Mouse (Mus musculus): ENCODE data around the gene Pi4kb. TPM values are rescaled to one million over a fixed set of nuclear protein-coding genes. Genes with fewer than 3 reads are reported as not detected.

Pi4kb gene
- polyA plus RNA-seq, 1 experiment from 2014 or later, result 25.7 TPM

- H3K27ac ChIP-seq (ENCODE audit: low read depth, low read length), result no peak overlapping the region
- ATAC-seq (ENCODE audit: low FRiP score, low TSS enrichment), result no peak
- H3K4me2 ChIP-seq (replicated peaks; ENCODE audit: low read depth, low read length), result no peak overlapping the region
- no peaks in the 10 kb centered on the region for H3K9me3 ChIP-seq (ENCODE audit: control insufficient read depth, low read length)
- H3K27me3 ChIP-seq (ENCODE audit: control insufficient read depth, insufficient read depth, low read length), result no peaks in the 10 kb centered on the region
- no peak overlapping the region for H3K4me3 ChIP-seq (ENCODE audit: low read length)
- 89% methylated on average over 3 of the region's 3 CpGs for WGBS
- H3K9ac ChIP-seq (ENCODE audit: low read depth, low read length), result no peak overlapping the region
- H3K4me1 ChIP-seq (ENCODE audit: control insufficient read depth, insufficient read depth, low read length), result no peaks in the 10 kb centered on the region
- H3K36me3 ChIP-seq (ENCODE audit: control insufficient read depth, insufficient read depth, low read length), result peaks cover 91% of the 10 kb centered on the region
Observed at GRCm38 (mm10) chr3:95005651-95006050, 31.1 kb downstream of the Pi4kb start.

- no peaks in the 10 kb centered on the region for H3K4me1 ChIP-seq (ENCODE audit: control insufficient read depth, insufficient read depth, low read length)
- ATAC-seq (ENCODE audit: low FRiP score, low TSS enrichment), result no peak
- H3K36me3 ChIP-seq (ENCODE audit: control insufficient read depth, insufficient read depth, low read length), result peaks cover 91% of the 10 kb centered on the region
- H3K27ac ChIP-seq (ENCODE audit: low read depth, low read length), result no peak overlapping the region
- no peaks in the 10 kb centered on the region for H3K27me3 ChIP-seq (ENCODE audit: control insufficient read depth, insufficient read depth, low read length)
- no peak overlapping the region for H3K4me3 ChIP-seq (ENCODE audit: low read length)
- WGBS, result 86% methylated on average over 9 of the region's 9 CpGs
- H3K4me2 ChIP-seq (replicated peaks; ENCODE audit: low read depth, low read length), result no peak overlapping the region
- no peaks in the 10 kb centered on the region for H3K9me3 ChIP-seq (ENCODE audit: control insufficient read depth, low read length)
- 0 out of 2 replicates have a peak overlapping the region, but pooled peaks have one; percentile 23 for H3K9ac ChIP-seq (ENCODE audit: low read depth, low read length)
Observed at GRCm38 (mm10) chr3:95007706-95008105, 33.2 kb downstream of the Pi4kb start.

GRCm38 (mm10) chr3:95010396-95010795, 35.9 kb downstream of the Pi4kb start:
- H3K4me1 ChIP-seq (ENCODE audit: control insufficient read depth, insufficient read depth, low read length), result peaks cover 12% of the 10 kb centered on the region
- no peaks in the 10 kb centered on the region for H3K9me3 ChIP-seq (ENCODE audit: control insufficient read depth, low read length)
- H3K27me3 ChIP-seq (ENCODE audit: control insufficient read depth, insufficient read depth, low read length), result no peaks in the 10 kb centered on the region
- H3K9ac ChIP-seq (ENCODE audit: low read depth, low read length), result no peak overlapping the region
- ATAC-seq (ENCODE audit: low FRiP score, low TSS enrichment), result no peak
- H3K4me2 ChIP-seq (replicated peaks; ENCODE audit: low read depth, low read length), result no peak overlapping the region
- H3K36me3 ChIP-seq (ENCODE audit: control insufficient read depth, insufficient read depth, low read length), result peaks cover 70% of the 10 kb centered on the region
- WGBS, result 85% methylated on average over 7 of the region's 7 CpGs
- no peak overlapping the region for H3K4me3 ChIP-seq (ENCODE audit: low read length)
- H3K27ac ChIP-seq (ENCODE audit: low read depth, low read length), result no peak overlapping the region

GRCm38 (mm10) chr3:95012982-95013381, 38.5 kb downstream of the Pi4kb start:
- Histone ChIP-seq H3K4me1 (ENCODE audit: control insufficient read depth, insufficient read depth, low read length) (peaks cover 18% of the 10 kb centered on the region), H3K36me3 (ENCODE audit: control insufficient read depth, insufficient read depth, low read length) (peaks cover 45% of the 10 kb centered on the region), H3K27me3 (ENCODE audit: control insufficient read depth, insufficient read depth, low read length) (no peaks in the 10 kb centered on the region), H3K27ac (ENCODE audit: low read depth, low read length) (no peak overlapping the region), H3K4me2 (replicated peaks; ENCODE audit: low read depth, low read length) (no peak overlapping the region), H3K9ac (ENCODE audit: low read depth, low read length) (peak overlapping the region; percentile 82; the same call in 1 of the 2 replicates), H3K9me3 (ENCODE audit: control insufficient read depth, low read length) (no peaks in the 10 kb centered on the region), H3K4me3 (ENCODE audit: low read length) (peak overlapping the region; percentile 68; the same call in 1 of the 2 replicates)
- no peak for ATAC-seq (ENCODE audit: low FRiP score, low TSS enrichment)
- WGBS, result 79% methylated on average over 3 of the region's 3 CpGs

DNA sequence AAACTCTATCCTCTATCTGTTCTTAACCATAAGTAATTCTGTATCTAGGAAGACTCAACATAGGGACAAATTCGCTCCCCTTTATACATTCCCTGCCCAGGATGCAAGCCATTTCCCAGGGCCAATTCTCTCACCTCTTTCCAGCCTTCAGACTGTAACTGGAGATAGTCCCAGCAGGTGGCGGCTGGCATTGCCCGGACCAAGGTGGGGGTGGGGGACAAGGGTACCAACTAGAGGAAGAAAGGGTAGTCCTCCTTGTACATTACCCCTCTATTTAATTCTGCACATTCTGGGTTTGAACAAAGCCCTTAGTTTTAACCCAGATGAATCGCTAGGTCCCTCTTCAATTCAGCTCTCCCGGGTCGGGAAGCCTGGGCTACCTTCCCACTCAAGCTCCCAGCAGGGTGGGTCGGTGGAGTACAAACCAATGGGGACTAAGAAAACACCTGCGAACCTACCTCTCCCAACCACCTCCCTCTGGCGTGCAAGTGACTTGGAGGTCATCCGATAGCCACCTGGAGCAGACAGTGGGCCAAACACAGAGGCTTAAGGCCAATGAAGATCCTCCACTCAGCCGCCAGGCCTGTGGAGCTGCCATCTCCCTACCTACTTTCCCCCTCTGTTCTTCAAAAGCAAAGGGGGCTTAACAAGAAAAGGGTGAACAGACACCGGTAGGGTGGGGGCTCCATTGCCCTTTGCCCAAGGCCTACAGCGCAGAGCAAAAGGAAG, 39.3 kb downstream of the Pi4kb start:
- Histone ChIP-seq H3K27me3 (ENCODE audit: control insufficient read depth, insufficient read depth, low read length) (no peaks in the 10 kb centered on the region), H3K27ac (ENCODE audit: low read depth, low read length) (peak overlapping the region; percentile 33; the same call in 1 of the 2 replicates), H3K4me2 (replicated peaks; ENCODE audit: low read depth, low read length) (peak overlapping the region; percentile 92), H3K36me3 (ENCODE audit: control insufficient read depth, insufficient read depth, low read length) (peaks cover 36% of the 10 kb centered on the region), H3K9me3 (ENCODE audit: control insufficient read depth, low read length) (no peaks in the 10 kb centered on the region), H3K9ac (ENCODE audit: low read depth, low read length) (peak overlapping the region; percentile 82), H3K4me3 (ENCODE audit: low read length) (peak overlapping the region; percentile 68), H3K4me1 (ENCODE audit: control insufficient read depth, insufficient read depth, low read length) (peaks cover 18% of the 10 kb centered on the region)
- ATAC-seq (ENCODE audit: low FRiP score, low TSS enrichment), result no peak
- 14% methylated on average over 13 of the region's 13 CpGs for WGBS

DNA sequence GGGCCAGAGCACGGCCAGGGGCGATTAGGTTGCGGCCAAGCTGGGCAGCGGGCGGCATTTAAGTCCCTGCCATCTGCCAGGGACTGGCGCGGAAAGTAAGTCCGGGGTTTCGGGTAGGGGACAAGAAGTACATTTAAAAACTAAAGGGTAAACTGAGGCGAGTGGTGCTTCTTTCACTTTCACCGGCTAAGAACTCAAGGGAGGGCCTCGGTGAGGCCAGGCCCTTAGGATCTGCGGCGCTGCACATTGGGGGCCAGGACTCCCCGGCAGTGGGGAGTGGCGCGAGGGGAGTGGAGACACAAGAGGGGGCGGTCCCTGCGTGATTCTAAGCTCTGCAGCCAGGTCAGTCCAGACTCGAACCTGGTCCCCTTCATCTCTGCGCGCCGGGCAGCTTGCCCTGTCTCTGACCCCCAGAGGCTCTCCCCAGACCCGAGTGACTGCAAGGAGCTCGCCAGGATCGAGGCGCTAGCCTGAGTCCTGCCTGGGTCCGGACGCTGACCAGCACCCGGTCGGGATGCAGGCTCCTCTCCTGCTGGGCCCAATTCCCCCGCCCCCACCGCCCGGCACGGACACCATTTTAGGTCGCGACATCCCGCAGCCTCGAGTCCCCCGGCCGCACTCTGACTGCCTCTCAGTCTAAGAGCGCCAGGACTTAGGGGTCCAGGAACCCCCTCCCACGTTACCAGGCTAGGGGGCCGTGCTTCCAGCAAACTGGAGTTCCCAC, 40.1 kb downstream of the Pi4kb start:
- H3K4me2 ChIP-seq (replicated peaks; ENCODE audit: low read depth, low read length), result peak overlapping the region; percentile 92
- H3K27ac ChIP-seq (ENCODE audit: low read depth, low read length), result peak overlapping the region; percentile 99
- H3K9ac ChIP-seq (ENCODE audit: low read depth, low read length), result peak overlapping the region; percentile 82
- no peaks in the 10 kb centered on the region for H3K27me3 ChIP-seq (ENCODE audit: control insufficient read depth, insufficient read depth, low read length)
- peak; percentile 7 for ATAC-seq (ENCODE audit: low FRiP score, low TSS enrichment)
- H3K4me1 ChIP-seq (ENCODE audit: control insufficient read depth, insufficient read depth, low read length), result peaks cover 18% of the 10 kb centered on the region
- H3K4me3 ChIP-seq (ENCODE audit: low read length), result peak overlapping the region; percentile 68
- peaks cover 29% of the 10 kb centered on the region for H3K36me3 ChIP-seq (ENCODE audit: control insufficient read depth, insufficient read depth, low read length)
- under 1% methylated on average over 43 of the region's 44 CpGs for WGBS
- no peaks in the 10 kb centered on the region for H3K9me3 ChIP-seq (ENCODE audit: control insufficient read depth, low read length)

GRCm38 (mm10) chr3:95015337-95015872, 40.9 kb downstream of the Pi4kb start, which contains the start of gene Zfp687:
Gene Zfp687 (minus strand): TSS chr3:95015448.
- 0% methylated on average over 33 of the region's 37 CpGs for WGBS
- peak within 1 kb of the TSS; percentile 68 for H3K4me3 ChIP-seq (ENCODE audit: low read length)
- H3K27me3 ChIP-seq (ENCODE audit: control insufficient read depth, insufficient read depth, low read length), result no peaks in the 10 kb centered on the region
- peak within 1 kb of the TSS; percentile 92 for H3K4me2 ChIP-seq (replicated peaks; ENCODE audit: low read depth, low read length)
- H3K27ac ChIP-seq (ENCODE audit: low read depth, low read length), result peak within 1 kb of the TSS; percentile 99
- peak; percentile 99 for ATAC-seq (ENCODE audit: low FRiP score, low TSS enrichment)
- no peaks in the 10 kb centered on the region for H3K9me3 ChIP-seq (ENCODE audit: control insufficient read depth, low read length)
- peaks cover 21% of the 10 kb centered on the region for H3K36me3 ChIP-seq (ENCODE audit: control insufficient read depth, insufficient read depth, low read length)
- H3K9ac ChIP-seq (ENCODE audit: low read depth, low read length), result peak within 1 kb of the TSS; percentile 82
- H3K4me1 ChIP-seq (ENCODE audit: control insufficient read depth, insufficient read depth, low read length), result peaks cover 18% of the 10 kb centered on the region

- H3K4me1 ChIP-seq (ENCODE audit: control insufficient read depth, insufficient read depth, low read length), result peaks cover 18% of the 10 kb centered on the region
- H3K9me3 ChIP-seq (ENCODE audit: control insufficient read depth, low read length), result no peaks in the 10 kb centered on the region
- H3K27ac ChIP-seq (ENCODE audit: low read depth, low read length), result peak overlapping the region; percentile 99
- WGBS, result 1% methylated on average over 40 of the region's 40 CpGs
- peak; percentile 74 for ATAC-seq (ENCODE audit: low FRiP score, low TSS enrichment)
- H3K36me3 ChIP-seq (ENCODE audit: control insufficient read depth, insufficient read depth, low read length), result peaks cover 15% of the 10 kb centered on the region
- H3K9ac ChIP-seq (ENCODE audit: low read depth, low read length), result peak overlapping the region; percentile 80
- H3K4me2 ChIP-seq (replicated peaks; ENCODE audit: low read depth, low read length), result peak overlapping the region; percentile 86
- peak overlapping the region; percentile 68 for H3K4me3 ChIP-seq (ENCODE audit: low read length)
- H3K27me3 ChIP-seq (ENCODE audit: control insufficient read depth, insufficient read depth, low read length), result no peaks in the 10 kb centered on the region
Observed at GRCm38 (mm10) chr3:95015891-95016531, 41.5 kb downstream of the Pi4kb start.
